Mouse (Mus musculus): ENCODE data around the gene Rab6b. TPM values are rescaled to one million over a fixed set of nuclear protein-coding genes. Genes with fewer than 3 reads are reported as not detected.

Rab6b gene
- 0.24 and 0.43 TPM in 2 replicates for polyA plus RNA-seq (2016; fragmentation: Nextera tagmentation; extraction: Ambion mirVana)

DNA sequence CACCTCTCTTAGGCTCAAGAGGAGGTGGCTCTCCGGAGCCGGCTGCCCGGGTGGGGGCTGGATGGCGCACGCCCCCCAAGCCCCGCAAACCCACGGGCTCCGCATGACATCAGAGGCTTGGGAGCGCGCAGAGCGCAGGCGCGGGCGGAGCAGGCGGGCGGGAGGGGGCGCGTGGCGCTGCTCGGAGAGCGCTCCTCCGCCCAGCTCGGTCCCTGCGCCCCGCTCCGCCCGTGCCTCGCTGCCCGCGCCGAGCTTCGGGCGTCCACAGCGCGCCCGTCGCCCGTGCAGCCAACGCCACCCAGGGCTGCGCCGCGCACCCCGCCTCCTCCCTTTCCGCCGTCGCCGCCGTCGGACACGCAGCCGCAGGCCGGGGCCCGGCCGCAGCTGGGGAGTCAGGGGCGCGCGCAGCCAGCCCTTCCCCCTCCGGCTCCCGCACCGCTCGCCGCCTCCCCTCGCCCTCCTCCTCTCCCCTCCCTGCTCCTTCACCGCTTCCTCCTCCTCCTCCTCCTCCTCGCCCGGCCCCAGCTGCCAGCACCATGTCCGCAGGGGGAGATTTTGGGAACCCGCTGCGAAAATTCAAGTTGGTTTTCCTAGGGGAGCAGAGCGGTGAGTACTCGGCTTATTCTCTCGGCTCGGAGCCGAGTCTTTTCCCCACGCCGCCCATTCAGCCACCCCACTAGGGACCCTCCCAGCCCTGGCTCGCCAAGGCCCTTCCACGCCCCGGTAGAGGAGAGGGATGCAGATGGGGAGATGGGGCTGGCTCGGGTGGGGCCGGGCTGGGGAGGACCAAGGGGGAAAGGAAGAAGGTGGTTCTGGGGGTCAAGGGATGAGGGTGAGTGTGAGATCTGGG is at the start of gene Rab6b:
Gene Rab6b (plus strand): TSS at position 167 of the 850 bp plus-strand sequence.
- WGBS (ENCODE audit: insufficient replicate concordance): under 1% methylated on average over 69 of the region's 81 CpGs
- ATAC-seq: peak; percentile 6; the same call in 1 of the 2 replicates
- H3K4me3 ChIP-seq: peak within 1 kb of the TSS; percentile 59
- H3K9ac ChIP-seq: peak within 1 kb of the TSS; percentile 22
- H3K4me2 ChIP-seq: peak within 1 kb of the TSS; percentile 78
- no peak within 1 kb of the TSS for H3K27ac ChIP-seq
- H3K27me3 ChIP-seq (replicated peaks): peaks cover 69% of the 10 kb centered on the region
- H3K4me1 ChIP-seq: peaks cover 28% of the 10 kb centered on the region
- H3K36me3 ChIP-seq: no peaks in the 10 kb centered on the region
- H3K9me3 ChIP-seq (replicated peaks): no peaks in the 10 kb centered on the region

DNA sequence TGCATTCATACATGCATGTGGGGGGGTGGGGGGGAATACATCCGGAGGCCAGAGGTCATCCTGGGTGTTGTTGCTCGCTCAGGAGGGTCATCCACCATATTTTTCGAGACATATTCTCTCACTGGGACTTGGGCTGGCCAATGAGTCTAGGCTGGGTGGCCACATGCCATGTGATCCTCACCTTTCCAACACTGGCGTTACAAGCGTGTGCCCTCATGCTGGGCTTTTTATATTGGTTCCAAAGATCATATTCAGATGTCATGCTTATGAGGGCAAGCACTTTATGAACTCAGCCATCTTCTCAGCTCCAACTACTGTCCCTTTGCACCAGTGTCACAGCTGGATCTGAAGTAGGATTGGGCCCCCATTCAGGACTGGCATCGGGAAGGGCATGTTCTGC is 48.0 kb upstream of the Rab6b start:
- no peaks in the 10 kb centered on the region; the same call in 1 of the 2 replicates for H3K27me3 ChIP-seq (replicated peaks)
- ATAC-seq: no peak
- no peak overlapping the region for H3K27ac ChIP-seq
- H3K9me3 ChIP-seq (replicated peaks): no peaks in the 10 kb centered on the region
- H3K4me1 ChIP-seq: no peaks in the 10 kb centered on the region
- WGBS (ENCODE audit: insufficient replicate concordance): 77% methylated on average over 6 of the region's 6 CpGs
- no peak overlapping the region for H3K9ac ChIP-seq
- no peak overlapping the region for H3K4me3 ChIP-seq
- H3K36me3 ChIP-seq: no peaks in the 10 kb centered on the region
- no peak overlapping the region for H3K4me2 ChIP-seq

DNA sequence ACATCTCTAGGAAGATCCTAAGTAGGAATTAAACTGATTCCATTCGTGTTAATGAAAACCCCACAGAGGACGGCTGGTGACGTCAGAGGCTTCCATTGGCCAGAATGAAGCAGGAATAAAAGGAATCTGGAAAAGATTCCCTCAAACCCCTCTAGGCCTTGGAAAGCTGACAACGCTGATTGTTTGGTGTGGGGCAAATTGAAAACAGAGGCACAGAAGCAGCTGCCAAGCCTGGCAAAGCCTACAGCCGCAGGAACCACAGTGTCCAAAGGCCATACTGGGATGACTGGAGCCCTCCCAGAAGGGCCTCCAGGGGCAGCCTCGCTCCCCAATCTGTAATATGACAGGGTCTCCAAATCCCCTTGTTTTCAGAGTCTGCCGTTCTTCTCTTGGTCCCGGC is 44.7 kb upstream of the Rab6b start:
- ATAC-seq: no peak
- Histone ChIP-seq H3K9me3 (replicated peaks) (no peaks in the 10 kb centered on the region), H3K9ac (no peak overlapping the region), H3K27ac (no peak overlapping the region), H3K36me3 (no peaks in the 10 kb centered on the region), H3K4me2 (no peak overlapping the region), H3K4me3 (no peak overlapping the region), H3K27me3 (replicated peaks) (no peaks in the 10 kb centered on the region), H3K4me1 (no peaks in the 10 kb centered on the region)
- WGBS (ENCODE audit: insufficient replicate concordance): 70% methylated on average over 8 of the region's 8 CpGs

DNA sequence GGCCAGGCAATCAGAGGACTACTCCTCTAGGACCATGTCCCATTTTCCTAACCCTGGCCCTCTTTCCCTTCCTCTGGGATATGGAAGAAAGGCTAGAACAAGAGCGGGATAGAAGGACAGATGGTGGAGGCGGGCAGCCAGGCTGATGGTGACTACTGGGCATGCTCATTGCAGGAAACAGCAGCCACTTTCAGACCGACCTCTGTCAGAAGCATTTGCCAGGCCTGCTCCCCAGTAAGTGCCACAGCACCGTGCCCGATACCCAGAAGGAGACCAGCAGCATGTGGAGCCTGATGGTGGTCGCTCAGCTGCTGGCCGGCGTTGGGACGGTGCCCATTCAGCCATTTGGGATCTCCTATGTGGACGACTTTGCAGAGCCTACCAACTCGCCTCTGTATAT is 43.9 kb upstream of the Rab6b start:
- Histone ChIP-seq H3K4me1 (no peaks in the 10 kb centered on the region), H3K27me3 (replicated peaks) (no peaks in the 10 kb centered on the region), H3K27ac (no peak overlapping the region), H3K9ac (no peak overlapping the region), H3K4me3 (no peak overlapping the region), H3K36me3 (no peaks in the 10 kb centered on the region), H3K4me2 (no peak overlapping the region), H3K9me3 (replicated peaks) (no peaks in the 10 kb centered on the region)
- no peak for ATAC-seq
- 75% methylated on average over 11 of the region's 11 CpGs for WGBS (ENCODE audit: insufficient replicate concordance)

DNA sequence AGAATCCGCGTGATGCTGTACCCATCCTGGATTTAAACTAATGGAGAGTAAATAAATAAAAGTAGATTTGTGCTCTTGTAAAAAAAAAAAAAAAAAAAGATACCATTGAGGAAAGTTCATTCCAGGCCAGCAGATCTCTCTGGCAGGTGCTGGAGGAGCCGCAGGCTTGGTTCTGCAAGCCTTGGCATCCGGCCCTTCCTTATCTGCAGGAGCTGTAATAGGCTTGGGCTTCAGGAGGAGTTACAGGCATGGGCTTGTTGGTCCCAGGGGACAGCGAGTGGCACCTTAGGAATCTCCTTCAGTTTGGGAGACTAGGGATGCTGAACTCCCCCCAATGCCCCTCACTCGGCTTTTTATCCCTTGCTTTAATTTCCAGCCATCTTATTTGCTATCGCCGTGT is 42.8 kb upstream of the Rab6b start:
- 79% methylated on average over 8 of the region's 8 CpGs for WGBS (ENCODE audit: insufficient replicate concordance)
- no peak overlapping the region for H3K4me3 ChIP-seq
- H3K27ac ChIP-seq: no peak overlapping the region
- H3K9me3 ChIP-seq (replicated peaks): no peaks in the 10 kb centered on the region
- H3K4me1 ChIP-seq: no peaks in the 10 kb centered on the region
- H3K36me3 ChIP-seq: no peaks in the 10 kb centered on the region
- no peak for ATAC-seq
- H3K4me2 ChIP-seq: no peak overlapping the region
- no peaks in the 10 kb centered on the region for H3K27me3 ChIP-seq (replicated peaks)
- H3K9ac ChIP-seq: no peak overlapping the region

DNA sequence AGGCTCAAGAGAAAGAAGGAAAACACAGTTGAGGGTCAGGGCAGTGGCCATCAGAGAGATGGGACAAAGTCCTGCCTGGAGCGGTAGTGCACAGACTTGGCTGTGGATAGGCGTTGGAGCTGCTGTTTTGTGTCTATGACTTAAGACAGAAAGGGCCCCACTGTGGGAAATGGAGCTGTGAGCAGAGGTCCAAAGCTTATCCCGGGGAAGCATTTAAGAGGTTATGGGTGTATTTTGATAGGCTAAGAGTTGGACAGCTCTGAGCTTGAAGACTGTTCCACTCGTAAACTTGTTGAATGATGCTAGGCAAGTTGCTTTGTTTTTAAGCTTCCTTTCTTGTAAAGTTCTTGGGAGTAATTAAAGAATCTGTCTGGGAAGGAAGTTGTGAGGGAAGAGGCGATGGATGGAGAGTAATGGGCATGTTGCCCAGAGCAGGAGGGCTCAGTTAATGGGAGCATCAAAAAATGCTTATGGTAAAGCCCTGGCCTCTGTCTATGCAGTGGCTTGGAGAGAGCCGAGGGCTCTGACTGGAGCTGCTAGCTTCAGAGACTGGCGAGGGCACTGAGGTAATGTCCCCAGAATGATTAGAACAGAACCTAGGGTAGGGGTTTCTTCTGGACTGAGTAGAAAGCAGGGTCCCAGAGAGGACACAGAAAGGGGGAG is 39.9 kb upstream of the Rab6b start:
- Histone ChIP-seq H3K27ac (no peak overlapping the region), H3K4me1 (no peaks in the 10 kb centered on the region), H3K4me3 (no peak overlapping the region), H3K27me3 (replicated peaks) (0 out of 2 replicates have a peak, but pooled peaks cover 4% of the 10 kb centered on the region), H3K9me3 (replicated peaks) (no peaks in the 10 kb centered on the region), H3K4me2 (no peak overlapping the region), H3K9ac (no peak overlapping the region), H3K36me3 (no peaks in the 10 kb centered on the region)
- ATAC-seq: no peak
- 68% methylated on average over 7 of the region's 7 CpGs for WGBS (ENCODE audit: insufficient replicate concordance)

DNA sequence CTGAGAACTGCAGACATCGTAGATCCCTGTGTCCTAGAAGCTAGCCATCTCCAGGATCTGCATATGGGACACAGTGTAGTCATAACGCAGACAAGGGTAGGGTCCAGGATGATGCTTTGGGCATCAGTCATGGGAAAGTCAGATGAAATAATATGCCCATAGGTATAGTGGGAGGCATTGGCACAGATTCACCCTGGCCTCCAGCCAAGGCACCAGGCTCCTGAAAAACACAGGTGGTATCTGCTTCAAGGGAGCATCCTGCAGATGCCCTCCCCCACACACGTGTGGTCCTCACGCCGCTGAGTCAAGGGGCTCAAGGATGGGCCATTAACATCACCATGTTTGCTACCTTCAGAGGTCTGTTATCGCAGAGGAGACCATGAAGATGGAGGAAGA is 39.4 kb upstream of the Rab6b start:
- Histone ChIP-seq H3K27ac (no peak overlapping the region), H3K36me3 (no peaks in the 10 kb centered on the region), H3K27me3 (replicated peaks) (0 out of 2 replicates have a peak, but pooled peaks cover 4% of the 10 kb centered on the region), H3K4me1 (no peaks in the 10 kb centered on the region), H3K4me3 (no peak overlapping the region), H3K4me2 (no peak overlapping the region), H3K9ac (no peak overlapping the region), H3K9me3 (replicated peaks) (no peaks in the 10 kb centered on the region)
- ATAC-seq: no peak
- 72% methylated on average over 6 of the region's 6 CpGs for WGBS (ENCODE audit: insufficient replicate concordance)

DNA sequence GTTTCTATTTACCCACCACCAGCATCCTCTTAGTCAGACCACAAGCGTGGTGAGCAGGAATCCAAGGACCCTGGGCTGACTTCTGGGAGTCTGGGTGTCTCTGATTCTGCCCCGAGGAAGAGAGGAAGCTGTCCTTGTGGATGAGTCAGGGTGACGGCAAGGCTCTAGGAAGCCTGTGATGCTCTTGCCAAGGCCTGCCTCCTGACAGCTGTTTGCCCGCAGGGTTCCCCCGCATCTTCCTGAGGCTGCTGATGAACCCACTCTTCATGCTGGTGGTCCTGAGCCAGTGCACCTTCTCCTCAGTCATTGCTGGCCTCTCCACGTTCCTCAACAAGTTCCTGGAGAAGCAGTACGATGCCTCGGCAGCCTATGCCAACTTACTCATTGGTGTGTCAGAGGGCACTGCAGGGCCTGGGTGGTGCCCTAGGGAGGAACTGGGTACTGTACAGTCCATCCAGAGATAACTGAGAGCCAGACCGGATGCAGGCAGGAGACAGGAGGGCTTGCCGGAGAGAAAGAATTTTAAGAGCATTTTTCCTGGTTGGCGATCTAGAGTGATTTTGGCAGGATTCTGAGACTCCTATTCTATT is 38.6 kb upstream of the Rab6b start:
- ATAC-seq: no peak
- no peak overlapping the region for H3K9ac ChIP-seq
- H3K4me2 ChIP-seq: no peak overlapping the region
- H3K4me1 ChIP-seq: no peaks in the 10 kb centered on the region; the same call in 1 of the 2 replicates
- no peak overlapping the region for H3K27ac ChIP-seq
- H3K27me3 ChIP-seq (replicated peaks): 0 out of 2 replicates have a peak, but pooled peaks cover 4% of the 10 kb centered on the region
- no peak overlapping the region for H3K4me3 ChIP-seq
- no peaks in the 10 kb centered on the region for H3K36me3 ChIP-seq
- no peaks in the 10 kb centered on the region for H3K9me3 ChIP-seq (replicated peaks)
- WGBS (ENCODE audit: insufficient replicate concordance): 58% methylated on average over 11 of the region's 11 CpGs

DNA sequence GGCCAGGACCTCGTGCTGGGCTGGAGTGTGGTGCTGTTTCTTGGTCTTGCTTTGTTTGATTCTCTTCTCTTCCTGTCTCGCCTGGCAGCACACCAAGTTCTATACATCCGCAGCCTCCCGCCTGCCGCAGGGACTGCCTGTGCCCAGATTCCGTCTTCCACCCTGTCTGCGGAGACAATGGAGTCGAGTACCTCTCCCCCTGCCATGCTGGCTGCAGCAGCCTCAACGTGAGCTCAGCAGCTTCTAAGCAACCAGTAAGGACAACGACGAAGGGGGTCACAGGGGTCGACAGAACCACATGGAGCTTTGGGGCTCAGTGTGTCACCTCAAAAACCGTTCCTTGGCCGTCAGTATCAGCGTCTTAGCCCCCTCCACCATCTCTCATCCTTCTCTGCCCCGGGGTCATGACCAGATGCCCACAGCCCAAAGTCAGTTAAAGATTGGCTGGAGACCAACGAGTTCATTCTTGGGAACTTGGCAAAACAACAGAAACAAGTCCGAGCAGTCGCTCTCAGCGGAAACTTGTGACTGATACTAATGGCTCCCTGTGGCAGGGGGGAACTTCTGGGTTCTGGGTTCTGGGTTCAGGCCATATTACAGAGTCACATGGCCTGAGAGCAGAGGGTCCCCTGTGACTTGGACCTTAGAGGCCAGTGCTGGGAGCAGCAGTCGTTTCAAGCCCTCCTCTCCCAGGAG is 34.6 kb upstream of the Rab6b start:
- Histone ChIP-seq H3K36me3 (no peaks in the 10 kb centered on the region), H3K4me1 (no peaks in the 10 kb centered on the region; the same call in 1 of the 2 replicates), H3K4me2 (no peak overlapping the region), H3K9me3 (replicated peaks) (no peaks in the 10 kb centered on the region), H3K27ac (no peak overlapping the region), H3K9ac (no peak overlapping the region), H3K27me3 (replicated peaks) (0 out of 2 replicates have a peak, but pooled peaks cover 15% of the 10 kb centered on the region), H3K4me3 (no peak overlapping the region)
- WGBS (ENCODE audit: insufficient replicate concordance): 69% methylated on average over 21 of the region's 21 CpGs
- no peak for ATAC-seq

DNA sequence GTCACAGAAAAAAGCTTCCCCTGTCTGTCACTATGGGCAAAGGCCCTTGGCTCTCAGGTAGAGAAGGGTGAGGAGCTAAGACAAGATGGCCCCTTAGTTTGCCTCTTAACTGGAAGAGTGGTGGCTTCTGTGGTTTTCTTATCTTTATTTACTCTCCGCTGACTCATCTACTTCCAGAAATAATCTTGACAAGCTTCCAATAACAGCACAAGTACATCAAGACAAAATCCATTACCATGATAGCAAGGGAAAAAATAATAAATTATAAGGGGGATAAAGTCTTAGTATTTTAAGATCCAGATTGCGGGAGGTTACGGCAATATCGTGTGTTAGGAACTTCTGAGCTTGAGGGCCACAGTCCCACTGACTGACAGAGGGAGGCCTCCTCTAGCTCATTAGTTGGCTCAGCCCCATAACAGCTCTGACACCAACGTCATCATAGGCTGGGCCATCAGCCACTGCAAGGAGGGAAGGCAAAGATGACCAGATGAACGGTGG is 33.3 kb upstream of the Rab6b start:
- H3K4me3 ChIP-seq: no peak overlapping the region
- ATAC-seq: no peak
- no peak overlapping the region for H3K9ac ChIP-seq
- 0 out of 2 replicates have a peak, but pooled peaks cover 15% of the 10 kb centered on the region for H3K27me3 ChIP-seq (replicated peaks)
- no peak overlapping the region for H3K4me2 ChIP-seq
- WGBS (ENCODE audit: insufficient replicate concordance): 41% methylated on average over 6 of the region's 6 CpGs
- no peak overlapping the region for H3K27ac ChIP-seq
- H3K36me3 ChIP-seq: no peaks in the 10 kb centered on the region
- no peaks in the 10 kb centered on the region; the same call in 1 of the 2 replicates for H3K4me1 ChIP-seq
- H3K9me3 ChIP-seq (replicated peaks): no peaks in the 10 kb centered on the region

DNA sequence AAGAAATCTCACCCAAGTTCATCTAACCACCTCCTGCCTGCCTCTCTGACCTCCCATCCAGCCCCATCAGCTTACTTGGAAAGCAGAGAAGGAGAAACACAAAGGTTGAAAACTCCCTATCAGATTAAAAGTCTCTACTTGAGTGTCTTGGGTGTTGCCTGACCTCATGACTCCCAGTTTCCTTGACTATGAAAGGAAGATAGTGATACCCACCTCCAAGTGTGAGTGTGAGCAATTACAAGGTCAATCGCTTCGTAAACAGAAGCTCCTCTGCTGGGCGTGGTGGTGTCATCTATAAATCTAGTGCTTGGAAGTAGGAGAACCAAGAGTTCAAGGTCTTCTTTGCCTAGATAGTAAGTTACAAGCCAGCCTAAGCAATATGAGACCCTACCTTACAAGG is 31.4 kb upstream of the Rab6b start:
- no peak overlapping the region for H3K4me2 ChIP-seq
- 69% methylated on average over 3 of the region's 3 CpGs for WGBS (ENCODE audit: insufficient replicate concordance)
- H3K27me3 ChIP-seq (replicated peaks): peaks cover 15% of the 10 kb centered on the region; the same call in 1 of the 2 replicates
- no peaks in the 10 kb centered on the region; the same call in 1 of the 2 replicates for H3K4me1 ChIP-seq
- no peak for ATAC-seq
- no peak overlapping the region for H3K27ac ChIP-seq
- no peaks in the 10 kb centered on the region for H3K9me3 ChIP-seq (replicated peaks)
- no peak overlapping the region for H3K9ac ChIP-seq
- H3K36me3 ChIP-seq: no peaks in the 10 kb centered on the region
- no peak overlapping the region for H3K4me3 ChIP-seq
